Mouse (Mus musculus) ES-Bruce4 (cell line): ENCODE data around the gene Col7a1.

Experiments used
- CTCF ChIP-seq: IDR thresholded peaks from one replicate; pipeline ENCODE4 v1.8.1; 2011; ENCODE audit warnings: low read depth, low read length
- EP300 ChIP-seq: IDR thresholded peaks from 2 replicates; pipeline ENCODE4 v1.6.1; 2011; ENCODE audit warnings: low read depth, low read length; ENCODE audit not compliant: insufficient read depth
- POLR2A ChIP-seq: IDR thresholded peaks from one replicate; pipeline ENCODE4 v1.8.1; 2011; ENCODE audit warnings: low read length; ENCODE audit not compliant: insufficient read depth

DNA sequence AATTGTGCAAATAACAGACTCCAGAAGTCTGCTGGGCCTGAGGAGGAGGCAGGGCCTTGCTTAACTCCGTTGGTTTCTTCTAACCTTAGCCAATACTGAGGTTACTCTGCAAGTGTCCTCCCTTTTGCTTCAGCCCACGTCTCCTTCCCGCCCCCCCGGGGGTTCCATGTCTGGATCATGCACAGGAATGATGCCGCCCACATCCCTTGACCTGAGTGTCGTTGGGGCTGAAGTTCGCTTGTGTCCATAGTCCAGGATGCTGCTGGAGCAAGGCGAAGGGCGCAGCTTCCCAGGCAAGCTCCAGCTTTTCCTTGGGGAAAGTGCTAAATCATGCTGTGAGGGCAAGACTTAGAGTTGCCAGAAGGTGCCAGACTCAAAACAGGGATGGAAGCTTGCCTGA is 43.0 kb downstream of the Col7a1 start:
- TF ChIP-seq CTCF (no peak), POLR2A (no peak), EP300 (no peak)
